Mouse (Mus musculus) liver, adult (tissue): ENCODE measurements around the gene Rai14.
A peak's percentile ranks its signal among the peaks of the same experiment; 100 is the strongest.

ENCODE experiments used
- GATA4 ChIP-seq: IDR thresholded peaks from 2 replicates; pipeline ENCODE4 v1.6.1; 2014; ENCODE audit warnings: mild to moderate bottlenecking, low read length; ENCODE audit not compliant: insufficient replicate concordance

Gene Rai14

DNA sequence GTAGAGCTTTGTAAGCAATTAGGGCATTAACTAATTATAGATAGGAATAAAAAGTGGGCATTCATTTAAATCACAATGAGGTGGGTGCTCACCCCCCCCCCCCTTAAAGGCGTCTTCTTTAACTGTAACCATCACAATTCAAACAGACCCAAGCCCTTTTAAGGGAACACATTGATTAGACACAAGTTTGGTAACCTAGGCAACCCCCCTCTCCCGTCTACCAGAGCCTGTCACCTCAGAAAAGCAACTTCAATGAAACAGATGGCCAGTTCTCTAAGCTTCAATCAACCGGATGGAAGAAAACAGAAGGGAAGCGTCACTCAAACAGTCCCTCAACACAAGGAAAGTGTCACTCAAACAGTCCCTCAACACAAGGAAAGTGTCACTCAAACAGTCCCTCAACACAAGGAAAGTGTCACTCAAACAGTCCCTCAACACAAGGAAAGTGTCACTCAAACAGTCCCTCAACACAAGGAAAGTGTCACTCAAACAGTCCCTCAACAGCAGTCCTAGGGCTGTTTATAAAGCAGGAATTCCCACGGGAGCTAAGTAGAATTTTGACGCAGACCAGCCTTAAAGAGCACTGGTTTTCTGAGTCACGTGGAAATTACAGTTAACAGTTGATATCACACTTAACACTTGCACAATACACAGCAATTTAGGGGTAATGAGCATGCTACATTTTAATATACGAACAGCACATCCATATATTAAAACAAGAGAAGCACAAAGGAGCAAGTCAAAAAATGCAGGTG is 59.1 kb downstream of the Rai14 start:
- no peak for TF ChIP-seq GATA4

DNA sequence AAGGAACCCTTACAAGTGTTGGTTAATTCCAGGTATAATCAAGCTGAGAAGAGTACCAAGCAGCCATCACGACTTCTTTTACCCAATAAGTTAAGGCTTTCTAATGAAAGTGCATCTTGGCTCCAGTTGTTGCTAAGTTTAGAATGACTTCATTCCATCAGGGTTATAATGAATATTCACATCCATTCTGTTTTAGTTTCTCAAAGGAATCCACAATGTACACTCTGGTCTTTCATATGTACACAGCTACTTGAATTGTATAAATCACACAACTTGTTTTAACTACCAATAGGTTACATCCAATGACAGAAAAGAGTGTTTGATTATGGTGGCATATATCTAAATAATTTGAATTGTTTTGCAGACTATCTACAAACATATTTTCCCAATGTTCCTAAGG is 59.7 kb downstream of the Rai14 start:
- no peak for TF ChIP-seq GATA4

DNA sequence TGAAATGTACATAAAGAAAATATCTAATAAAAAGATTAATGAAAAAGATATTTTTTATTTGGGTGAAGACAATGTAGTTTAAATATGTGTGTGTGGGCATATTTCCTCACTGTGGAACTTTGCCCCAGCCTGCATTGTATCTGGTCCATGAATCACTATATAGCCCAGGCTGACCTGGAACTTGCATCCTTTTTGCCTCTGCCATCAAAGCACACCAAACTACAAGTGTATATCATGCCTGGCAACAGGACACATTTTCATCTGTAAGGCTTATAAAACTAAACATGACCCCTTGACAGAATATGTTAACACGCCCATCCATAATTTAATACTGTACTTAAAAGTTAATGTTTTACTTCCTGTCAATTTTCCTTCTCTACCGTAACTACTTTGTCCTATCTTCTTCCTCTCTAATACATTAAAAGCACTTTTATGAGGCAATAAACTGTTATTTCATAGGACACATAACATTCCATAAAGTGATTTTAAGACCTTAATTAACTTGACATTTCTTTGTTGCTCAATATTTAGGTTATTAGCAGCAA is 61.4 kb downstream of the Rai14 start:
- no peak for TF ChIP-seq GATA4

DNA sequence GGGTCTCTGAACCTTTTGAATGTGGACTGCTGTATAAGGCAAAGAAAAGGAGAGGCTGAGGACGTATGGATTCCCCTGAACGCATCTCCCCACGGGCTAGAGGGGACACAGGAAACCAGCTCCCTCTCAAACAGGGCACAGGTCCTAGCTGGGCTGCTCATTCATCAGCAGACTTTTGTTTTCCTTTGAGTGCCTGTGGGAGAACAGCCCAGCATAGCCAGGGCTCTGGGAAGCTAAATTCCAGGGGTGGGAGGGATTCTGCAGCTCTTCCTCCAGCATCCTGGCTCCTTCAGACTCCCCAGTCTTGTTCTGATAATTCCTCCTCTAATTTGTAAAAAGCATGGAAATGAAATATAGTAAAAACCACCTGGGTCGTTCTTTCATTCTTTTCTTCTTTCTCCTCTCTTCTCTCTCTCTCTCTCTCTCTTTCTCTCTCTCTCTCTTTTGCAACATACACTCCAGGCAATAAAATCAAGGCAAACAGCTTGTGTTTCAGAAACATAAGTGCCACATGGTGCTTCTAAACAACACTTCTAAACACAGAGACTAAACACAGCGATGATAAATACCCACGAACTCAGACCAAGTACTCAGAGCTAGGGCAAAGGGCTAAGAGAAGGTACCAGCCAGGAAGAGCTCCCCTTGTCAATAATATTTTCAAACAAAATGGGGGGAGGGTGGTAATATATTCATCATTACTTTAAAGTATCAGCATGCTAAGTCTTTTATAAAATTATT is 65.9 kb downstream of the Rai14 start:
- no peak for TF ChIP-seq GATA4

DNA sequence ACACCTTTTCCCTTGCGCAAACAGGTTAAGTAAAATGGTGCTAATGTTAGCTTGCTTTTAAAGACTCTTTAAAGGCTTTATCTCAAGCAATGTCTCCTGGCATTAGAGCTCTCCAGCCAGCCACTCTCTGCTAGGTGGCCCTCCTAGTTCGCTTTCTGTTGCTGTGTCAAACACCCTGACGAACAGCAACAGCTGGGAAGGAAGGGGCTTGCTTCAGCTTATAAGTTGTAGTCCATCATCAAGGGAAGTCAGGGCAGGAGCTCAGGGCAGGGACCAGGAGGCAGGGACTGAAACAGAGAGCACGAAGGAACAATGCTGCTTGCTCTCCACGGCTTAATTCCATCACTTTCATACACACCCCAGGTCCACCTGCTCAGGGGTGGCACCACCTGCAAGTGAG is 68.1 kb downstream of the Rai14 start:
- TF ChIP-seq GATA4: no peak

DNA sequence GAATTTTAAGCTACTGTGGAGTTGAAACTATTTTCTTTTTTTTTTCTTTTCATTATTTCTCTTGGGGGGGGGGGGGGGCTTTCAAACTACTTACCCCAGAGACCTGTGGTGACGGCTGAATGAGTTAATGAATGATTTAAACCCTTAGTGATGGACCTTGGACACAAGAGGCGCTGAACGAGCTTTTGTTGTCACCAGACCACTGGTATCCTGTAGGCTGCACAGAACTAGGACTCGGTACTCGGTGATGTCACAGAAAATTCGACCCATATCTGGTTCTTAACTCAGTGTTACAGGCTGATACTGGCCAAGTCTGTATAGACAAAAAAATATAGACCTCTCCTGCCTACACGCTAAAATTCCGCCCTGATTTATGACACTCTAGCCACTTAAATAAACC is 69.3 kb downstream of the Rai14 start:
- TF ChIP-seq GATA4: no peak

DNA sequence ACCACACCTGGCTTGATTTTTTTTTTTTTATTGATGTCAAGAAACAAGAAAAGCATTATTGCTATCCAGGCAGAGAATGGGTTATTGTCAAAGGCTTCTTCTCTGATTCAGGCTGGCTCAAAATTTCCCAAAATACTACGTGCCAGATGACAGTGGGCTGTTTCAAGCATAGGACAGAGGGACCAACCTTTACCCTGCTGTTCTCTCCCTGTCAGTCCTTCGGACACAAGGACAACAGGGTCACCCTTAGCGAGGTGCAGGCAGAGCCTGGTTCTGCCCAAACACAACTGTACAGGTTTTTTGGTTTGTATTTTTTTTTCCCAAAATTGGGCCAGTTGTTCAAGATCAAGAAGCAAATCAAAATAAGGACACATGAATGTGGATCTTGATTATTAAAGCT is 70.6 kb downstream of the Rai14 start:
- no peak for TF ChIP-seq GATA4

DNA sequence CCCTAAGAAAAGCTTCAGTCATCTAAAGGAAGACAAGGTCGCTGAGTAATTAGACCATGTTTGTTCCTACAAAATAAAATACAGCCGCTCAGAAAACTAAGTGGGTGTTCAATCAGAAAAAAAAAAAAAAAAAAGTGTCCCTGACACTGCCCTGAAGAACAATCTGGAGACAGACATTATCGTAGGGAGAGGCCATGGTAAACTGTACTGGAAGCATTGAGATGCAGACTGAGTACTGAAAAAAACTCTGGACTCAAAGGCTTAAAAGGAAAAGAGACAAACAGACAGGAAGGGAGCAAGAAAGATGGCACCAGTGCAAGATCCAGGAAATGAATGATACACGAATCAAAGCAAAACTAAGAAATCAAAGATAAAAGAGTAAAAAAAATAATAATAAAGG is 71.2 kb downstream of the Rai14 start:
- no peak for TF ChIP-seq GATA4

DNA sequence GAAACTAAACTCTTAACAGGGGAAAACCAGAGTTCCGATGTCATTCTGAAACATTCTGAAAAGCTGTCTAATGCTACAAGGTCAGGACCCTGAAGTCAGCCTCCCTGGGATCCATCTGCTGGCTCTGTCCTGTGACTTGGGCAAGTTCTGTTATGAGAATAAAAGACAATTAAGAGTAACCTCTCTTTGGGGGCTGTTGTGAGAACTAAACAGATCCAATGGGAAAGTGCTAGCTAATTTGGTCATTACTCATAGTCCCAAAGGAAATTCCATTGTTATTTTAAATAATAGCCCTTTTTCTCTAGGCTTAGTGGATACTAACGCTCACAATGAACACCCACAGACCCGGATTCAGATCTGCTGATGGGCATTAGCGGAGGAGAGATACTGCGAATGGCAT is 72.0 kb downstream of the Rai14 start:
- TF ChIP-seq GATA4: no peak

DNA sequence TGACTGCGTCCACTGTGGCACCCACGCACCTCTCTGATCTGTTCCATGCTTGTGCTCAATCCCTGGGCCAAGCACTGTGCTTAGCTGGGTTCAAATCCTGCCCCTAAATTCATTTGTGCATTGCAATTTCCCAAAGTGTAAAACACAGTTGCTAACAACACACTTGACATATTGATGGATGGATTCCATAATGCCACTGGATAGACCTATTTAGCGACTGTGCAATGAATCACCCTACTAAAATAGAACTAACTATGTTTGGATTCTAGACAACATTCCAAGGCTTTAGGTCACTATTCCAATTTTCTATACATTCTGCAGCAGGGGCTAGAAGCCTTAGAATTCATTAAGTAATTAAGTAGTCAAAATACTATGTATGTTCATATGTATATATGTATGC is 73.7 kb downstream of the Rai14 start:
- TF ChIP-seq GATA4: no peak

DNA sequence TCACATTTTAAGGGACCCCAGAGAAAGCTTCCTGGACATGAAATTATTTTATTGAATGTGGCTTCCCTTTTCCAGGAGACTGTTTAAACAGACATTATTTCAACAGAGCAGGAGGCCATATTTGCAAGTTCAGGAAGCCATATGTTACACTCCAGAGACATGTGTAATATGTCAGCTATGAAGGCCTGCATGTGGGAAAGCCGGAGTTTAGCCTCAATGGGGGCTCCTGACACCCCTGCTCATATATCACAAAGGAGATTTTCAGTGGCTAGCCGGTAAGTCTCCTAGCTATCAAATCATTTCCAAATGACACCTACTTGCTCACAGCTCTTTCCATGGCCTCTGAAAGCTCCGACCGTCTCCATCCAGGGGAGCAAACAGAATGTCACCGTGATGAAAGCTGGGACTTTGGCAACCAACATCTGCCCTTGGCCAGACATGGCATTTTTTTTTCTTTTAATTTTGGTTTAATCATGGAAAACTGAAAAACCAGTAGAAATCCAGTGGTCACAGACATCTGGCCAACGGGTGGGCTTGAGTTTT is 77.1 kb downstream of the Rai14 start:
- TF ChIP-seq GATA4: no peak

DNA sequence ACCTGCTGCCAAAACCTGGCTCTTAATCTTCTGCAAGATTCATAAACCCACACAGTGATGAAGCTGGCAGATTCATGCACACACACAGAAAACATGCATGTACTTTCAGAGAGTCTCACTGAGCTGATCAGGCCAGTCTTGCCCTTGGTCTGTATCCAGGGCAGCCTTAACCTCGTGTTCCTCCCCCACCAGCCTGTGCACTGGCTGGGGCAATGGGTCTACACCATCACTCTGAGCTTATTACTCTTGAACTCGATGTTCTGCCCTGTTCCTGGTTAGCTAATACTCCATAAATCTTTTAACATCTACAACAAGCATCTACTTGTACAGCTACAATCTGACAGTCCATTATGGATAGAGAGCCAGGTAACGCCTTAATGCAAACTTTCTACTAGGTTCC is 77.6 kb downstream of the Rai14 start:
- TF ChIP-seq GATA4: no peak

DNA sequence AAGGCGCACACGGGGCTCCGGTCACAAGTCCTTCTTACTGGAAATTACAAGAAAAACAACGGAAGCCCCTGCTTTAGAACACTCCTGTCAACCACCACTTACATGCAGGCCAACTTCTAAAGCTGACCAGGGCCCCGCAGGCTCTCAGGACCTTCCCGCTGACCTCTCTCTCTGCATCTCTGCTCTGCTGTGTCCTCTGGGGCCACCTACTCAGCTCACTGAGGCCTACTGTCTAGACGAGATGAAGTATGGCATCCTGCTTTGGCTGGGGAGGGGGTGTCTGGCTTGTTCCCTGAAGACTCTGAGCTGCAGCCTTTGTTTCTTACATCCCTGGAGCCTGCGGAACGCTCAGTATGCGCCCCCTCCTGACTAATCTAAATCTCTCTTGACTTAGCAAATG is 79.3 kb downstream of the Rai14 start:
- no peak for TF ChIP-seq GATA4

DNA sequence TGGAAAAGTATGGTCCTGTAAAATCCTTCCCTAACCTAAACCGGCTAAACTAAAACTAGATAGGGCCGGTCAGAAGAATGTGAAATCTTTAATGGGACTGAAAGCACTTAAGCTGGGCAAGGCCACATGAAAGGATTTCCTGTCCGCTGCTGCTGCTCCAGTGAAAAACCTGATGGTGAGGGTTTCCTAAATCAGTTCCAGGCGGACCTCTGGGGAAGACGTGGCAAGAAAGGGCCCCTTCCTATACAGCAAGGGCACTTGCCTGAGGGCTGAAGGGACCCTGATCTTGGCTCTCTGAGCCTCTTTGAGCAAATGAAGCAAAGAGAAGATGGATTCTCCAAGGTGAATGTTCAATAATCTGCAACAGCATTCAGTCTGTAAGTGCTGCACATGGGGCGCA is 80.2 kb downstream of the Rai14 start:
- TF ChIP-seq GATA4: no peak

DNA sequence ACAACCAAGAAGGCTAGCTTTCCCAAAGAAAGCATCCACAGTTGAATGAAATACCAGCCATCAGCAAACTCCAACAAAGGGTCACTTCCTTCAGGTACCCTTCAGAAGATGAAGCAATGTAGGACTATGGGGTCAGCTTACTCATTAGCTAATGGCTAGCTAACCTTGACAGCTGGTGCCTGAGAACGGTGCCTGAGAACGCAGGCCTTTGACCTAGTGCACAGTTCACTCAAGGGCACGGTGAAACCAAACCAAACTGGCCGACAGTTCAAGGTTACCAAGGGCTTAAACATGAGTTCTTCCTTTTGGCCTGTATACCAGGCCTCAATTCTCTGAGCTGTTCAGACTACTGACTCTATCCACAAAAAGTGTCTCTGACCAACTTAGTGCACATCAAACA is 81.0 kb downstream of the Rai14 start:
- no peak for TF ChIP-seq GATA4

DNA sequence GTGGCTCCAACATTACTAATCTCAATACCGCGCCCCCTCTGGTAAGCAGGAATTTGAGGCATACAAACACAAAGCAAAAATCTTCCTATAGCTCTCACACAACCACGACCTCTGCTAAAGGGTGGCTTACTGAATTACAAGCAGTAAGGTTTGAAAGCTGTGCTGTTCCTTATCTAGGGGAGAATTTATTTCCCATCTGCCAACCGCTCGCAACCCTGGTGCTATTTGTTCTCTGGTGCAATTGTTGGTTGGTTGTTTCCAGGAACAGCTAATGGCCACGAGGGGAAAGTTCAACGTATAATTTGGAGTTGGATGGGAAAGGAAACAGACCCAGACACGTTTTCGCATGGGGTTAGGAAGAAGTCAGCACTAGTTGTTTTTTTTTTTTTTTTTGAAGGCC is 81.8 kb downstream of the Rai14 start:
- TF ChIP-seq GATA4: peak; percentile 65; the same call in 1 of the 2 replicates

DNA sequence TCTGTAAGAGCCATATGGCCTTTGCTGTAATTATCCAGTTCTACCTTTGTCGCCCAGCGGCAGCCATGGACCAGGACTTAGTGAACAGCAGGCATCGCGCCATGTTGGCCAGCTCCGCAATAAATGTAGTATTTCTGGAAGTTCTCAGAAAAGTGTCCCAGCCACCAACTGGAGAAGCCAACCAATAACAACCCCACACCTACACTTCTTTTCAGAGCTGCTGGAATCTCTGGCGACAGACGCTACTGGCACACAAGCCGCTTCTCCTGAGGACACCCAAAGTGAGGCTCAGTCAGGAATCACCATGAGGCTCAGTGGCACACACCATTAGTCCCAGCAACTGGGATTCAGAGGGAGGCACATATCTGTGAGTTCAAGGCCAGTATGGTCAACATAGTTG is 82.4 kb downstream of the Rai14 start:
- TF ChIP-seq GATA4: no peak

DNA sequence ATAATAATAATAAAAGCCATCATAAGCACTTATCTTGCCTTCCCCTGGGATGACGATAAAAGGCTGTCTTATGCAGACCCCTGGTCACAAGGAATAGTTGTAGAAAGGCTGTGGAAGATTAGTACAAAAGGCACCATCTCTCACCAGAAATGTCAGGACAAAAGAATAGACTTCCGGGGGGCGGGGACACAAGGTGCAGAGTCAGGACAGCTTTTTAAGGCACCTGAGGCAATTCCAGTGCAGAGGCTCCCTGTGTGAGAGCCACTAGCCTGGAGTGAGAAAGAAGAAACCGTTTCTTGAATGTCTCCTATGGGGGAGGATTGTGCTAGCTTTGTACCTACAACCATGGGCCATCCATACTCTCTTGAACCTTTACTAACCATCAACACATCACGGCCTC is 82.9 kb downstream of the Rai14 start:
- TF ChIP-seq GATA4: no peak
